Mouse (Mus musculus): ENCODE data around the gene Tmed5. TPM values are rescaled to one million over a fixed set of nuclear protein-coding genes. Genes with fewer than 3 reads are reported as not detected.

Tmed5 gene
- 101 TPM for polyA plus RNA-seq (2017; shearing (Covaris generic))

DNA sequence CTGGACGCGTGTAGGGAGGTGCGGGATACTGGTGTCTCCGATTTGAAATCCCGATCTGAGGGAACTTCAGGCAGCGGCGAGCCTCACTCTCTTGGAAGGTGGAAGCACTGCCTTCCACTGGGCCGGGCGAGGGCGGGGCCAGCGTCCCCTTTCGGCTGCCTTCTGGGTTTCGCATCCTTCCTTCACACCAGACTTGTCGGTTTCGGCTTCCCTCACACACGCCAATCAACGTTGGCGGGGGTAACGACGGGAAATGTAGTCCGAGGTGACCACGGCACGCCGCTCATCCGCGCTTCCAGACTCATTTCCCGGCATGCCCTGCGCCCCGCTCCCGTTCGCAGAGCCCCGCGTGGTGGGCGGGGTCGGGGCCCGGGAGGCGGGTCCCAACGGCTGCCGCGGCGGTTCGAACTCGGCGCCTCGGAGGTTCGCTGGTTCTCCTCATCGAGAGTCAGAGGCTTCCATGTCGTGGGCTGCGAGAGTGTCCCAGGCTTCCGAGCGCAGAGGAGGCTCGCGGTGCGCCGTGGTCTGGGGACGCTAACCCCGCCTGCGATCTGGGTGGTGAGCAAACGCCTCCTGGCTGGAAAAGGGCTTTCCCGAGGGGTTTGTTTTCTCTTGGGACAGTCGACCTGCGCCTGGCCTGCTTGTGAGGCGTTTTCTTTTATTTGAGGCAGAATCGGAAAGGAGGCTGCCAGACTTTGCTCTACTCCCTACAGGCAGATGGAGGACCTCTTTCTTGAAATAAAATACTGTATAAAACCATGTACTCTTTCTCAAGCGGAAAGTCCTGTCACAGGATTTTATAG is at the start of gene Tmed5, which contains the start of gene Ccdc18:
Tmed5 (minus strand) TSS at position 180 of the 803 bp plus-strand sequence.
Ccdc18 (plus strand) TSS at position 435 of the 803 bp plus-strand sequence.

DNA sequence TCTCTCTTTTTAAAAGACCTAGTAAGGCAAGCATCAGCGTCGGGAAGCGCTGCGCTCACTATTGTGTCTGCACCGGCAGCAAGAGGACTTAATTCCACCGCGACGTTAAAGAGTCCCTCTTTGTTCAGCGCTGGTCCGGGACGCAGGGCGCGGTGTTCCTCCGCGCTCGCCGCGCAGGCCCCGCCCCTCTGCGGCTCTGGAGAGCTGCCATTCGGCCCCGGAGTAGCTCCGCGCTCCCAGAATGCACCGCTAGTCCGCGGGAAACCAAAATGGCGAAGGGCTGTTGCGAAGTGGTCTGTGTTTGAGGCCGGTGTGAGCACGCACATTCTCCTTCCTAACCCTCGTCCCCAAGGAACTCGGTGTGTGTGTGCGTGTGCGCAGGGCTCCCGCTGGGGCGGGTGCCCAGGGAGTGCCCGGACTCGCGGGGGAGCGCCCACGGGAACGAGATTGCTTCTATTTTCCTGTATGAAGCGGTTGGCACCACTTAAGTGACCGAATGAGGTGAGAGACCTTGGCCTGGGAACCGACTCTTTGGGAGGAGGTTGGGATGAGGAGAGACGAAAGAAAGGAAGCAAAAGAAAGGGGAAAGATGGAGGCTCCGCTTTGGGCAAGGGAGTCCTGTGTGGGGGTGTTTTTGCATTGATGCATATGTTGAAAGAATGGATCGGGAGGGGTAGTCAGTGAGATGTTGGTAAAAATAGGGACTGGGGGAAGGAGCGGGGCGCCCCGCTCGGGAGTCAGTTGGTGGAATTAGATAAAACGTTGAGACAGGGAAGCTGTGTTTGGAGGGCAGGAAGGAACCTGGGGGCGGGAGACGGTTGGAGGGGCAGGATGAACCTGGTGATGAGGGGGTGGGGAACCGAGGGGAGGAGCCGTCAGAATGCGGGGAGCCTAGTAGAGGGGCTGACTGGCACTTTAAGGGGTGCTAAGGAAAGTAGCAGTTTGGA is 66.7 kb downstream of the Tmed5 start, which contains the start of gene Mtf2:
Mtf2 (plus strand) TSS at position 210 of the 947 bp plus-strand sequence.

Other genes with a start within 250 kb of the Tmed5 start
- 26.6 TPM for gene Rpl5, start 232.1 kb downstream of the Tmed5 start, polyA plus RNA-seq (2017; shearing (Covaris generic))
- 79.0 TPM for gene Fam69a, start 145.5 kb downstream of the Tmed5 start, polyA plus RNA-seq (2017; shearing (Covaris generic))
- gene Mtf2, start 66.9 kb downstream of the Tmed5 start, polyA plus RNA-seq (2017; shearing (Covaris generic)) = 69.0 TPM
- gene Ccdc18, start 255 bp upstream of the Tmed5 start, polyA plus RNA-seq (2017; shearing (Covaris generic)) = 0.34 TPM
- 35.5 TPM for gene Dr1, start 136.3 kb upstream of the Tmed5 start, polyA plus RNA-seq (2017; shearing (Covaris generic))
- gene Pigg, start 180.0 kb upstream of the Tmed5 start, polyA plus RNA-seq (2017; shearing (Covaris generic)) = 2.8 TPM
- gene Gm42517, start 235.3 kb upstream of the Tmed5 start, polyA plus RNA-seq (2017; shearing (Covaris generic)) = not detected

Data from effector memory CD4-positive, alpha-beta T cell, adult 7 months (primary cell).